Mouse (Mus musculus) gonadal fat pad, adult 2 months (tissue): ENCODE data around the gene 4931428F04Rik. TPM values are rescaled to one million over a fixed set of nuclear protein-coding genes. Genes with fewer than 3 reads are reported as not detected.

Experiments
- DNase-seq: peaks from one replicate; pipeline ENCODE4 v3.0.0-alpha.2; 2012; ENCODE audit warnings: low read depth
- polyA plus RNA-seq: library from polyadenylated mRNA; depleted of rRNA; stranded (reverse); fragments of >200 nt; gene quantifications from 2 replicates; pipeline ENCODE4 v1.2.3, GENCODE M21; 2012

Gene 4931428F04Rik
- polyA plus RNA-seq, 1 experiment, result 5.3 TPM

DNA sequence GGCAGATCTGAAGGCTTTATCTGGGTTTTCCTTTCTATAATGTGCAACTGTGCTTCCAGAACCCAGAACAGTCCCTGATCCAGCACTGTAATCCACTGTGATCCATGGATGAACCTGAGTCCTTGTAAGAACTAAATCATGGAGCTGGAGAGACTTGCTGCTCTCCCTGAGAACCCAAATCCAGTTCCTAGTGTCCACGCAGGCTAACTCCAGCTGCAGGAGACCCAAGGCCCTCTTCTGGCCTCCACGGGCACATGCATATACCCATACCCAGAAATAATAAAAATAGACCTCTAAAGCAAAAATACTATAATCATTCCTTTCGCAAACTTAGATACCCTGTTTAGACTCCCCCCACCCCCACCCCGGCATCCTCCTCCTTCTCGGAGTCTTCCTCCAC lies 1.4 kb downstream of the 4931428F04Rik start:
- no peak for DNase-seq

DNA sequence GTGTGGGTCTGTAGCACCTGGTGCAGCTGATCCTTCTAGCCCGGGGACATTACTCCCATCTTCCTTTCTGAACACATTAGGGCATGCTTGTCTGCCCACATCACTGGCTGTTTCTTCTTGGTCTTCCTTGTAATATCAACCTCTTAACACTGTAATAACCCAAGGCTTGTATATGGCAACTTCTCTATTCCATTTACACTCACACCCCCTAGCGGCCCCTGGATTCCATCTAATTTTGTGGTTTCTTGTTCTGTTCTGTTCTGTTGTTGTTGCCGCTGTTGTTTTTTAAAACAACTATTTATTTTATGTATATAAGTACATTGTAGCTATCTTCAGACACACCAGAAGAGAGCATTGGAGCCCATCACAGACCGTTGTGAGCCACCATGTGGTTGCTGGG lies 2.8 kb downstream of the 4931428F04Rik start:
- no peak for DNase-seq

DNA sequence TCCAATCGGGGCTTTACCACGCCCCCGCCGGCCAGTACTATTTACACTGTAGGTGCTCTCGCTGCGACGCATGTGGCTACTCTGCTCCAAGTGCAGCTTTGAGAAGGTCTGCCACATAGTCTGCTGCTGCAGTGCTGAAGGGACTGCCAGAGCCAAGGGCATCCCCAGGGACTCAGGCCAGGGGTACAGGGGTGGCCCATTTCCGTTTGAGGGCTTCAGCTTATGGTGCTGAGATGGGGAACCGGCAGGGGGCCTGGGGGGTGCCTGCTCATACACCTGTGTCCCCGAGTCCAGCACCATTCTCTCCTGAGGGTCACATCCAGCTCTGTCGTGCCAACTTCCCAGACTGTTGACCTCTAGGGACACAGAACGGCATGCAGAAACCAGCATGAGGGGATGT lies 4.2 kb downstream of the 4931428F04Rik start:
- no peak for DNase-seq

DNA sequence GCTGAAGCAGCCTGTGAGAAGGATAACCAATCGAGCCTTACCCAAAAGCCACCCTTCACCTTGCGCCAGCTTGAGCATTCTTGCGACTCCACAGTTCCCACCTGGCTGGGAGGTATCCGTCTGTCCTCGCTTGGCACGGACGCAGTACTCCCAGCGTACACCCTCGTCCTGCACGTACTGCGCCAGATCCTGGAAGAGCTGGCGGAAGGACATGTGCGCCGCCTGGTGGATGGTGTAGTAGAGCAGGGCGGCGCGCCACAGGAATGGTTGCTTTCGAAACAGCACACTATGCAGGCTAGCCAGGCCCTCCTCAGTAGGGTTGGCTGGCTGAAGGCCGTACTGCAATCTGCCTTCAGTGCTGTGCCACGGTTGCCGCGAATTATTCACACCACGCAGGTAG lies 6.6 kb downstream of the 4931428F04Rik start:
- no peak for DNase-seq

DNA sequence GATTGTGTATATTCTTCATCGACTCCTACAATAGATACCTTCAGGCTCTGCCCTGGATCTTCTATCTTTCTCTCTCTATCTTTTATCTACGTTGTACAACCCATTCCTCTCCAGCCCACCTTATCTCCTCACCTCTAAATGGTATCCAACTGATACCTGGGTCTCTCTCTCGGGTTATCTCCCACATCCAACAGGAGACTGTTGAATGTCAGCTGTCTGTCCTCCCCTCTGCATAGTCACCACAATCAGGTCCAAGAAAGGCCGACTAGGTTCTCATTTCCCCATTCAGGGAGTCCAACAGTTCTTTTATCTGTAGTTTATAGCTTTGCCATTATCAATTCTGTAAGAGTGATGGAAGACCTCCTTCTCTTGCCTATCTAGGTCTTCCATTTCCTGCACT lies 7.4 kb downstream of the 4931428F04Rik start:
- no peak for DNase-seq

DNA sequence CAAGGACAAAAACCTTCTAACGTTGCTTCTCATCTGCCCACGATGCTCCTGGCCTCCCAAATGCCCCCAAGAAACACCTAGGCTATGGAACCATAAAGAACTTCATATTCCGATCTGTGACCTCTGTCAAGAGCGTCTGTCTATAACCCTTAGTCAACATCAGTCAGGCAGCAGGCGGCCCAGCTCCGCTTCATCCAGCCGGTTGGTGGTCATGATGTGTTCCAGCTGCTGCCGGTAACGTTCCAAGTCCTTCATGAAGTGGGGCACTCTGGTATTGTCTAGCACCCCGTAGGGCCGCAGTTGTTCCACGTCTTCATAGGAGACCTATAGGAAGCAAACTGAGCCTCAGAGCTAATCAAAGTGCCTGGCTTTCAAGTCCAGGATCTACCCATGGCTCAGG lies 7.8 kb downstream of the 4931428F04Rik start:
- no peak for DNase-seq

DNA sequence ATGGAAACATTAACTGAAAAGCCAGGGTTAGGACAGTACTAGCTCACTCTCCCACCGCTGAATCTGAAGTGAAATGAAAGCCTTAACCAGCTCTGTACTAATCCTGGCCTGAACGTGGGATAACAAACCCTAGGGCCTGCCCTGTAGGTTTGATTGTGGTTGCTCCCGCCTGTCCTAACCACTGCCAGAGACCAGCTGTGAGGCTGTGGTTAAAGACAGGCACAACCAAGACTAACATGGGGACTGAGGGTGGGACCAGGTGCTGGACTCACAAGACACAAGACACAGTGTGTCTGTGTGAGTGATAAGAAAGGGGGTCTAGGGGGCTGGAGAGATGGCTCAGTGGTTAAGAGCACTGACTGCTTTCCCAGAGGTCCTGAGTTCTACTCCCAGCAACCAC lies 9.1 kb downstream of the 4931428F04Rik start:
- DNase-seq, result no peak

DNA sequence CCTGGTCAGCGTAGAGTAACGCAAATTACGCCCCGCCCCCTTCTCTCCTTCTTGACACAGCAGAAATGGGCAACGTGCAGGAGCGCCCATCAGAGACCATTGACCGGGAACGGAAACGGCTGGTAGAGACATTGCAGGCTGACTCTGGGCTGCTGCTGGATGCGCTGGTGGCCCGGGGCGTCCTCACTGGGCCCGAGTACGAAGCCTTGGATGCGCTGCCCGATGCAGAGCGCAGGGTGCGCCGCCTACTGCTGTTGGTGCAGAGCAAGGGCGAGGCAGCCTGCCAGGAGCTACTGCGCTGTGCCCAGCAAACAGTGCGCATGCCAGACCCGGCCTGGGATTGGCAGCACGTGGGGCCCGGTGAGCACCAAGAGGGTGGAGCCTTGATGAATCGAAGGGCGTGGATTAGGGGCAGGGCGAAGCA lies 10.7 kb downstream of the 4931428F04Rik start:
- no peak for DNase-seq

DNA sequence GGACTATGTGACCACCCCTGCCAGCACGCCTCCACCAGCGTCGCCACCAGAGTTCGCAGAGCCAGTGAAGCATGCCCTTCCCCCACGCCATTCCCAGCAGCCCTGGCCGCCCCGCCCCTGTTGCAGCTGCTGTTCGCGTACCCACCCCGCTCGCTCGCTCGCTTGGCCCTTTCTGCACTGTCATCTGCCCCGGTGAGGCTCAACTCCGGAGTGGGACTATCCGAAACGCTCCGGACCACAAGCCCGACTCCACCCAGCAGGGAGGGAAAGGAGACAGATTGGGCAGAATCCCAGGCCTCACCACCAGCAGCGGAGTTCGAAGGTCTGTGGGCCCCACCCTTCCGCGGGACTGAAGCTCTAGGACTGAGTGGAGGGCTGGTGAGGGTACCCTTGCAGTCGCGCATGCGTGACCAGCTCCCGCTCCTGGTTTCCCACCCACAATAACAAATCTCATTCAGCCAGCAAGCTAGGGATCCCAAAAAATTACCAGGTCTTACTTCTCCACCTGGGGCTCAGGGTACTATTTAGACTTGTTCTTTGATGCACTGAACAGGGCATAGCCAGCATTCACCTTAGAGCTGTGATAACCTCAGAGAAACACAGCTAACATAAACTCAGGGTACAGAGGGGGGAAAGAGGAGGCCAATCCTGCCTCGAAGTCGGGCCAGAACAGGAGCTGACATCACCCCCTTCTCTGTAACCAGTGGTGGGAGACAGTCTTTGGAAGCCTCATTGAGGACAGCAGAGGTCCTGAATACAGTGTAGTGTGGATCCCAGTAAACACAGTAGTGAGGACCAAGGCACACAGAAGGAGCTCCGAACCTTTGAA lies 13.2 kb downstream of the 4931428F04Rik start:
- no peak for DNase-seq

DNA sequence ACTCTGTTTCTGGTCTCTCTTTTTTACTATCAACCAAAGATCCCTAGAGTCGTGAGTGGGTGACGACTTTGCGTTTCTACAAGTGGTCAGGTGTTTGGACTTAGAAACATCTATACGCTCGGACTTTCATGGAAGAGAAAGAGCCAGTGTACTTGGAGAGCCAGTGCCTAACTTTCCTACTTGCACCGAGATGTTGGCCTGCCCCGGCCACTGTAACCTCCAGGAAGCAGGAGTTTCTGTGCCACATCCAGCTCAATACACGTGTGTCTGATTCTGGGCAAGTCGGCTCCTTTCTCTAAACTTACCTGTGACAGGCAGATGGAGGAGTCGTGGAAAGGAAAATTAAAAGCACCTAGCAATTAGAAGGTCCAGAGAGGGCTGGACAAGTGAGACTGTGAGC lies 13.8 kb downstream of the 4931428F04Rik start, which contains the start of gene Nol3:
Gene Nol3, plus strand, starts transcription at position 301 of the 400 bp plus-strand sequence.
- DNase-seq, result no peak

DNA sequence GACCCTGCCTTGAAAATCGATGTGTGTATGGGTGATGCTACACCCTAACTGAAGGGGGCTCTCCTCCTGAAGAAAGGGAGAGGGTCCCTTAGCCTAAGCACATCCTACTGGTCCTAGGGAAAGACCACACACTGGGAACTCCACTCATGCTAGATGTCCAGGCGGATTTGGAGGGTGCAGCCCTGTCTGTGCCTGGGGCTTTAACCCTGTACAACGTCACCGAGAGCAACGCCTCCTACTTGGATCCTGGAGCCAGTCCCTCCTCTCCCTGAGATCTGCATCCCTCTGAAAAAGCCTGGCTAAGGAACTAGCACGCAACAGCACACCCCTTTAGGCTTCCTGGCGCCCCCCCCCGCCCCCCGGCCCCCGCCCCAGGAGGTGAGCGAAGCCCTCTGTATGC lies 14.3 kb downstream of the 4931428F04Rik start:
- no peak for DNase-seq

DNA sequence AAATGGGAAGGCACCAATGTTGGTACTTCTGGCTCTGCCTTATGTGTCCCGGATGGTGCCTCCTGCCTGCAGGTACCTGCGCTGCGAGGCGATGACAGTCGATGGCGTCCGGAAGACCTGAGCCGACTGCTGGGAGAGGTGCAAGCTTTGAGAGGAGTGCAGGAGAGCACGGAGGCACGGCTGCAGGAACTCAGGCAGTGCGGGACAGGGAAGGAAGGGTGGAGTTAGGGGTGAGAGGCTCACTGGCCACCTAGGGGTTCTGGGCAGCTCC lies 18.8 kb downstream of the 4931428F04Rik start:
- DNase-seq, result no peak

DNA sequence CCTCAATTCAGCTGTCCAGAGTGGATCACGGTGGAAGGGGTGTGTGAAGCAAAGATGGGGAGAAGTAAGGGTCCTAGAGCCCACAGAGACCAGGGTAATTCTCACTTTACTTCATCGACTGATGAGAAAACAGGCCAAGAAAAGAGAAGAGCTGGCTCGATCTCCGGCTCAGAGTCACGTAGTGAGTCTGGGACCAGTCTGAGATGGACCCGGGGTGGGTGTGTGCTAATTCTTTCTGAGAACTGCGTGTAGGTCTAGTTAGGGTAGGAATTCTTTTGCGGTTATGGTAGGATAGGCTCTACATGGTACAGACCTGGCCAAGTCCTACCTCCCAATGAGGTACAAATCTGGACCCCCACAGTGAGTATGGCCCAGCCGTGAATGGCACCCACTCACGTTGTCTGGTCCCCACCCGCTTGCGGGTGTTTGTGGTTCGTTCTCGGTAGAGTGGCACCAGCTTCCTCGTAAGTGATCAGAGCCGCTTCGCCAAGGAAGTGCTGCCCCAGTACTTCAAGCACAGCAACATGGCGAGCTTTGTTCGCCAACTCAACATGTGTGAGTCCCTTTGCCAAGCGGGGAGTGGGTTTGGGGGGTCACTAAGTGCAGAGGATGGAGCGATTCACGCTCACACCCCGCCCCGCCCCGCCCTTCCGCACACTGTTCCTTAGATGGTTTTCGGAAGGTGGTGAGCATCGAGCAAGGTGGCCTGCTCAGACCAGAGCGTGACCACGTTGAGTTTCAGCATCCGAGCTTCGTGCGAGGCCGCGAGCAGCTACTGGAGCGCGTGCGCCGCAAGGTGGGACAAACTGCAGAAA lies 19.4 kb downstream of the 4931428F04Rik start:
- DNase-seq, result no peak

DNA sequence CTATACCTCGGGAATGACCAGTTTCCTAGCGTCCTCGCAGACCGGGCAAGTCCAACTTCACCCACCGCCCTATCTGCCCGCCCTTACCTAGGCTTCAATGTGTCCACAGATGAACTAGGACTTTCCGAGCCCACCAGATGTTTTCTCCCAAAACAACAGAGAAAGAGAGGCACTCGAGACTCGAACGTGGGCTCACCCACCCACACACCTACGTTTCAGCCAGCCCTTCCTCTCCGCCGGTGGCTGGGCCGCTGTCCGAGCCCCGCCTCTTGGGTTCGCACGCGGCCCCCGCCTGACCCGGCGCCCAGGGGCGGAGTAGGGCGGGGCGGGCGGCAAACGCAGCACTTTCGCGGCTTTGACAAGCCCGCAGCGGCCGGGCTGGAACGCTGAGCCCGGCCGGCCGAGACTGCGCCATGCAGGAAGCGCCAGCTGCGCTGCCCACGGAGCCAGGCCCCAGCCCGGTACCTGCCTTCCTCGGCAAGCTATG lies 20.2 kb downstream of the 4931428F04Rik start, which contains the start of gene Hsf4:
Gene Hsf4, plus strand, starts transcription at position 341 of the 487 bp plus-strand sequence.
- no peak for DNase-seq

DNA sequence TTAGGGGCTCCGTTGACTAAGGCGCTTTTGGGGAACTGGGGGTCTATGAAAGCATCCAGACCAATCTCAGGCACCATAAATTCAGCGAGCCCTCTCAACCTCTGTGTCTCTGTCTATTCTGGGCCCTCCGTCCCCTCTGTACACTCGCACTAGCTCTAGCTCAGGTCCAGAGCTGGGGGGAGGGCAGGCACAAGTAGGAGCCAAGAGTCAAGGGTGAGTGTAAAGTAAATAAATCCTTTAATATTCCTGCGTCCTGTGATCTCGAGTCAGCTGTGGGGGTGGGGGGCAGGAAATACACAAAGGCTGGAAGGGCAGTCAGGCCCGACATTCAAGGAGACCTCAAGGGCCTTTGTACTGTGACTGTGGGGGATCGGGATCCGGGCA lies 20.6 kb downstream of the 4931428F04Rik start:
- no peak for DNase-seq

DNA sequence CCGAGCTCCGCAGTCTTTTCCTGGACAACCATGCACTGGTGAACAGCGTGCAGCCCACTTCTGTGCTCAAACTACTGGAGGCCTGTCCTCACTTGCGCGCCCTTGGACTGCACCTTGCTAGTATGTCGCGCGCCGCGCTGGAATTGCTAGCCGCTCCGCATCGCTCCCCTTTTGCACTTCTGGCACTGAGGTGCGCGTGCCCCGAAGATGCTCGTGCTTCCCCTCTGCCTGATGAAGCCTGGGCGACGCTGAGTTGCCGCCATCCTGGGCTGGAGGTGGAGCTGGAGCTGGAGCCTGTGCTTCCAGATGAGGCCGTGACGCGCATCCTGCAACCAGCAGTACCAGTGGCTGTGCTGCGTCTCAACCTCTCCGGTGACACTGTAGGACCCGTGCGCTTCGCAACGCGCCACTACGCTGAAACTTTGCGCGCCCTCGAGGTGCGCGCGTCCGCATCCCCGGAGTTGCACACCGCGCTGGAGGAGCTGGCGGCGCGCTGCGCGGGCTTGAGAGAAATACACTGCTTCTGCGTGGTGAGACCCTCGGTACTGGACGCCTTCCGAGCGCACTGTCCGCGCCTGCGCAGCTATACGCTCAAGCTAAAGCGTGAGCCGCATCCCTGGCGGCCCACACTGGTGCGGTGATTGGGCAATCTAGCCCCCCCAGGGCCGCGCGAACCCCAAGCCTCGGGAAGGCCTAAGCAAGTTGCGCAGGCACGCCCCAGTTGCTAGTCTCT lies 21.2 kb downstream of the 4931428F04Rik start:
- no peak for DNase-seq

DNA sequence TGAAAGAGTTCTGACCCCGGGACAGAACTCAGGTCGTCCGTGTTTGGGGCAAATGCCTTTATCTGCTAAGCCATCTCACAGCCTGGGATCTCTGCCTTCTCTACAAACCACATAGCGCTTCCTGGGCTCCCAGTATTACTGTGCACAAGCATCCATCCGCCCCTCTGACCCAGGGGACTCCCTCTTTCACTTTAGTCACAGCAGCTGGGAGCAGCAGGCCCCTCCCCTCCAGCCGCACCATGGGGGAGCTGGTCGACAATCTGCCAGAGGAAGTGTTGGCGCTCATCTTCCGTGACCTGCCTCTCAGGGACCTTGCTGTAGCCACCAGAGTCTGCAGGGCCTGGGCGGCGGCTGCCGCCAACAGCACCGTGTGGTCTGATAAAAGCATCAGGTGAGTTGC lies 22.9 kb downstream of the 4931428F04Rik start:
- DNase-seq, result no peak

DNA sequence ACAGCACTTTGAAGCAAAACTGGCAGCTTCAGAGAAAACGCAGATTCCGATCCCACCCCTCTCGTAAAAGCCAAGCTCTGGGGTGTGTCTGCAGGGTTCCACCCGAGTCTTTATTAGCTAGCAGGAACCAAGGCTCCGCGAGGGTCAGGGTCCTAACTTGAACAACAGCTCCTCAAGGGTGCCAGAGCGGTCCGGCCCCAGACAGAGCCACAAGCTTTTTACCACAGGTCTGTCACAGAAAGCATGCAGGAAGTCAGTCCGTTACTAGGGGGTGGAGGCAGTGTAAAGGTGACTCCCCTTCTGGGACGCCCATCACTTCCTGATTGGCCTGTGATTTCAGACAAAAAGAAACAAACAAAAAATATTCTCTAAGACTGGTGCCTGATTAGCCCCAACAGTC lies 24.5 kb downstream of the 4931428F04Rik start:
- DNase-seq, result no peak

DNA sequence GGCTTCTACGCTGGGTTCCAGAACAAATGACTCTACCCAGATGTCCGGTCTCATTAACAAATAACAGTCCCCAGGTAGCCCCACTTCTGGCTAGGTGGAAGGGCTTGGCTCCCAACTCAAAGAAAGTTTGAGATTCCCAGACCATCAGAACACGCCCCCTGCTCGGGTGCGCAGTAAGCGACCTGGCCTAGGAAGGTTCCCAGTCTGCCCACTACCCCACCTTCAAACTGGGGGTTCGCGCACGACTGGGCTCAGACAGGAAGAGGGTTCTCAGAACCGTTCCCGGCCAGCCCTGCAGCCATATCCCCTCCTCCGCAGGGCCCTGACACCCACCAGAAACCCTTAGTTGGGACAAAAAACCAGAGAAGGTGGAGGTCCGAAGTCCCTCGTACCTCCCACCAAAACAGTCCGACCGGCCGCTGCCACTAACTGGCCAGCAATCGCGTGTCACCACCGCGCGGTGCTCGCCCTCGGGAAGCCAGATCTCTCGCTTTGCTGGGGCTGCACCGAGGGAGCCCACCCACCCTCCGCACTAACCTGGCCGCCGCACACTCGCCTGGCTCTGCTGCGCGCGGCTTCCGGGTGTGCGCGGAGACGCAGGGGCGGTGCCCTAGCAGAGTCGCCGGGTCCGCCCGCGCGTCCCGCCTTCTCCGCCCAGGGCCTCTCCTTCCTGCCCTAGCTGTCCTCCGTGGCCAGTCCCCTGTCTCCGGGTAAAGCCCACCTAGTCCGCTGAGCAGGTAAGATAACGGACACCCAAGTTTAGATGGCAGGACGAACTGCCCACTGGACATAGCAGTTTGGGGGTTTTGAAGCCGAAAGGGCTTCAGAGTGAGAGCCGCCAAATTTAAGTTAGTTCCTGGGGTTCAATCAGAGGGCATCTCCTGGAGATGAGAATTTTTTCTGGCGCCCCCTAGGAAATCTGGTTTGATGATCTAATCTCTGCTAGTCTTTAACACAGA lies 25.4 kb downstream of the 4931428F04Rik start, which contains the start of the genes Tradd and Fbxl8:
Gene Tradd, minus strand, starts transcription at position 586 of the 959 bp plus-strand sequence.
Gene Fbxl8, plus strand, starts transcription at position 625 of the 959 bp plus-strand sequence.
- no peak for DNase-seq

DNA sequence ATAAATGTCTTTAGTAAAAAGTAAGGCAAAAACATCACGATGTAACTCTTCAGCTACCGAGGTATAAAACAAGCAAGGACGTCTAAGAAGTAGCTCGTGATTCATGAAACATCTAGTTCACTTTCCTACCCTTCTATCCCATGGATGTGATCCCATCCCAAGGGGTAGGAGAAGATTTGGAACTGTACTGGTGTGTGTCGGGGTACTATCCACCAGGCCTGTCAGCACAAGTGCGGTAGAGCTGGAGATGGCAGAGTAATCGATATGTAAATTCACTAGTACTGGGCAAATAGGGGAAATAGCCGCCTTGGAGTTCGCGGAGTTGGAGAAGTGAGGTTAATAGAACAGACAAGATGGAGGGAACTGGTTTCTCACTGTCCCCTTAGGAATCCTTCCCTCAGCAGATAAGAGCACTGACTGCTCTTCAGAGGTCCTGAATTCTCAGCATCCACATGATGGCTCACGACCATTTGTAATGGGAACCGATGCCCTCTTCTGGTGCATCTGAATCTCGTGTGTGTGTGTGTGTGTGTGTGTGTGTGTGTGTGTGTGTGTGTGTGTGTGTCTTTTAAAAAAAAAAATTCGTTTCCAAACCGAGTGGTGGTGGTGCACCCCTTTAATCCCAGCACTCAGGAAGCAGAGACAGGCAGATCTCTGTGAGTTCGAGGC lies 26.3 kb downstream of the 4931428F04Rik start:
- DNase-seq, result no peak
